Mouse (Mus musculus) sigmoid colon, adult 10 weeks (tissue): Measurements from ENCODE around the gene Ccdc175. TPM values are rescaled to one million over a fixed set of nuclear protein-coding genes. Genes with fewer than 3 reads are reported as not detected.

ENCODE experiments used
- polyA plus RNA-seq: library from polyadenylated mRNA; stranded (reverse); fragments of 350-450 nt; fragmentation: Illumina TruSeq; extraction: RNeasy Lipid Tissue Mini Kit (QIAGEN cat#74804); gene quantifications from one replicate; pipeline ENCODE4 v1.2.3, GENCODE M21; 2014; ENCODE audit warnings: low read depth, low replicate concordance

Gene Ccdc175
- not detected for polyA plus RNA-seq

DNA sequence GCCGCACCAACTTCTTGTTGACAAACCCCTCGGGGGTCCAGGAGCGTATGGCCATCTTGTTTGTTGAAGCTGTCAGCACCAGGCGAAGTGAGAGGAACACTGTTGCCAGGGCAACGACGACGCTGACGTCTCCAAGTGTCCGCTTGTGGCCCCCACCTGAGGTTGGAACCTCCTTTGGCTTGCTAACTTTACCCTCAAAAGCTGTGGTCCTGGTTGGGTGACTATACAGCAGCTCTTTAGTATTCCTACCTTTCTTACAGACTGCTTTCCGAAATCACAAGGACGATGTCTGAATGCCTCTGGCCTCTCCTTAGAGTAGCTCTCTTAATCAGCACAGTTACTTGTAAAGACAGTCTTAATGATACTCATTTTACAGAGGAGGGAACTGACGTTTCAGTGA, at the start of gene Ccdc175:
Ccdc175 (minus strand) TSS at position 101 of the 400 bp plus-strand sequence.

DNA sequence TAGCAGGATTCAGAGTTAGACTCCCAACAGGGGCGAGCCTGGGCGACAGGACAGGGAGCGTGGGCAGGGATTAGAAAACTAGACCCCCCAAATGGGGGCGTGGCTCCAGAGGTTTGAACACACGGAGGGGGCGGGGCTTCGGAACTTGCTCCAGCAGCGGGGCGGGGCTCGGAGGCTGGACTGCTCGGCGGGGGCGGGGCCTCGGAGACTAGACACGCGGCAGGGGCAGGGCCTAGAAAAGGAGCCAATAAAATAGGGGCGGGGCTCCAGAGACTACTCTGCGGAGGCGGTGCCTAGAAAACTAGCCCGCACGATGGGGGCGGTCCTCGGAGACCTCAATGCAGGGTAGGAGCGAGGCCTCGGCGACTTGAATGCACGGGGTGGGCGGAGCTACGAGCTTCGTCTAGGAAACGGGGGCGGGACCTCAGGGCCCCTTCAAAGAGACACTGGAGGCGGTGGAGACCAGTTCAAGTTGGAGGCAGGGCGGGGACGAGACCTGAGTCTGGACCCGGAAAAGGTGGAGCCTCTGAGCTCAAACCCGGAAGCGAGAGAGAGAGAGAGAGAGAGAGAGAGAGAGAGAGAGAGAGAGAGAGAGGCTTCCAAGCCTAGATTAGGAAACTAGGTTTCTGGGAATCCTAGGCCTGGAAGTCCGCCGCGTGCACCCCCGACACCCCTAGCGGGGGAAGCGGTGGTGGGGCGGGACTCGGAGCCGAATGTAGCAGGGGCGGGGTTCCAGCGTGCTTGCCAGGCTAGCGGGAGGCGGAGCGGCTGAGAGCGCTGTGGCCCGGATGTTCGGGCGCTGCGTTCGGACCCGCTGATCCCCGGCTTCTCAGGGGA, 99.3 kb downstream of the Ccdc175 start, which contains the start of the genes L3hypdh and Jkamp:
L3hypdh (minus strand) TSS at position 111 of the 837 bp plus-strand sequence.
Jkamp (plus strand) TSS at position 261 of the 837 bp plus-strand sequence.

DNA sequence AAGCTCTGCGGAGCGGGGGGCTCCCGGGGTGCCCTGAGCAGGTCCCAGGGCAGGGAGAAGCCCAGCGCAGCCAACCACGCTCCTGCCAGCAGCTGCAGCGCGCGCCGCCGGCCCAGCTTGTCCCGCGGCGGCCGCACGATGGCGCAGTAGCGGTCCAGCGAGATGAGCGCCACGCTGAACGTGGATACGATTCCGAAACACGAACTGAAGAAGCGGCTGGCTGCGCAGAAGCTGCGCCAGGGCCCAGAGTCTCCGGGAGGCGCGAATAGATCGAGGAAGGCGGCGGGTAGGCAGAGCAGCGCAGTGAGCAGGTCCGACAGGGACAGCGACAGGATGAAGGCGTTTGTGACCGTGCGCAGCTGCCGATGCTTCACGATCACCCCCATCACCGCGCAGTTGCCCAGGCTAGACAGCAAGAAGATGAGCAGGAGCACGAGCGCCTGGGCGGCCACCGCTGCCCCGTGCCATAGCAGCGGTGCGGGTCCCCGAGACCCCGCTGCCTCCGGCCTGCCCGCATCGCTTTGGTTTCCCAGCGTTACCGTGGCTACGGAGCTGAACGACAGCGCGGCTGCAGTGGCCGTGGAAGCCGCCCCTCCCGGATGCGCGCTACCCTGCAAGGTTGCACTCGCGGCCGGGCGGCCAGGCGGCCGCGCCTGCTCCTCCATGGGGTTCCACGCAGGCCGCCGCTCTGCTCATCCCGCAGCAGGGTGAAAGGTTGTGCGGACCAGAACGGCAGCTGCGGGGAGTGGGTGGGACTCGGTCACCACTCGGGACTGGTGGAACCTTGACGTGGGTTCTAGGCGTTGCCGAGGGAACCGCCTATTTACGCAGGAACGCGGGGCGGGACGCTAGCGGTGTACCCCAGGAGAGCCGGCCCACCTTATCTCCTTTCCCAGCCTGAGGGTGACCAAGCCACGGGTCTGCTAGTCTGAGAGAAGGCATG, 114.2 kb downstream of the Ccdc175 start, which contains the start of gene Gpr135:
Gpr135 (minus strand) TSS at position 799 of the 943 bp plus-strand sequence.

Other genes starting within 250 kb of the Ccdc175 start
- 2.0 TPM for gene Gpr135, start 113.9 kb downstream of the Ccdc175 start, polyA plus RNA-seq
- 6.4 TPM for gene L3hypdh, start 99.6 kb downstream of the Ccdc175 start, polyA plus RNA-seq
- gene Jkamp, start 99.4 kb downstream of the Ccdc175 start, polyA plus RNA-seq, result 38.4 TPM
- gene Rtn1, start 224.0 kb upstream of the Ccdc175 start, polyA plus RNA-seq, result 21.8 TPM